Mouse (Mus musculus): ENCODE measurements around the gene Trabd2b. TPM values are rescaled to one million over a fixed set of nuclear protein-coding genes. Genes with fewer than 3 reads are reported as not detected.

Trabd2b gene
- total RNA-seq, 1 experiment from 2014 or later: 0.38 TPM

GRCm38 (mm10) chr4:114657933-114658332 is 251.4 kb downstream of the Trabd2b start:
- ATAC-seq (replicated peaks; ENCODE audit: insufficient number of reproducible peaks, low FRiP score, low TSS enrichment, poor library complexity, severe bottlenecking): no peak

- ATAC-seq (replicated peaks; ENCODE audit: insufficient number of reproducible peaks, low FRiP score, low TSS enrichment, poor library complexity, severe bottlenecking): no peak
Measured at GRCm38 (mm10) chr4:114659876-114660275, 253.4 kb downstream of the Trabd2b start.

- ATAC-seq (replicated peaks; ENCODE audit: insufficient number of reproducible peaks, low FRiP score, low TSS enrichment, poor library complexity, severe bottlenecking): no peak
Measured at GRCm38 (mm10) chr4:114664063-114665036, 257.8 kb downstream of the Trabd2b start.

Other genes with a start within 250 kb of the Trabd2b start
- gene Skint11, start 243.3 kb upstream of the Trabd2b start, total RNA-seq (2017): not detected in 3 replicates